Mouse (Mus musculus) brain, adult 2 months (tissue): ENCODE data around the gene Tfdp1.

Source experiments
- DNase-seq: peaks from one replicate; pipeline ENCODE4 v3.0.0; 2011; ENCODE audit warnings: low read depth, low spot score

The Tfdp1 gene

DNA sequence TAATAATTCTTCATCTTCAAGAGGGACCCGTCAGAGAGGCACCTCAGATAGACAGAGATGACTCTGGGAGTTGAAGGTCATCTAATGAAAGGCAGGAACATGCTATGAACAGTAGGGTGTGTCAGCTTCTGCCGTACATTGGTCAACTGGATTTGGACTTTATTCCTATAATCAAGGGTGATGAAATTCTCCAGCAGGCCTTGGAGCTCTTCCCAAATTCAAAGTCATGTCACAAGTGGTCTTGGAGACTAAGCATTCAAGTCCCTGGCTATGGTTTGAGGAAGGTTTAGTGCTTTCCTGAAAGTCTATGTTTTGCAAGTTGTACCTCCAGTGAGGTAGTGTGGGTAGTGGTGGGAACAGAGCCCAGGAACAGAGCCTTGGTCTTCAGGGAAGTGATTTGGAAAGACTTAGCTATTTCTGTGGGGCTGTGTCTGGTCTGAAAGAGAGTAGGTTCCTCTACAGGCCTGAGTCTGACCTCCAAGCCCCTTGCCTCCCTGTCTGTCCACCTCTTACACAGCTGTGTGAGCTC is 80.6 kb downstream of the Tfdp1 start:
- peak; percentile 41 for DNase-seq

- peak; percentile 65 for DNase-seq
These were observed 82.4 kb downstream of the Tfdp1 start for GRCm38 (mm10) chr8:13420970-13421369.

- DNase-seq: no peak
These were observed 88.8 kb downstream of the Tfdp1 start for GRCm38 (mm10) chr8:13427351-13427750.
